Mouse (Mus musculus): ENCODE measurements around the gene Gm973.

DNA sequence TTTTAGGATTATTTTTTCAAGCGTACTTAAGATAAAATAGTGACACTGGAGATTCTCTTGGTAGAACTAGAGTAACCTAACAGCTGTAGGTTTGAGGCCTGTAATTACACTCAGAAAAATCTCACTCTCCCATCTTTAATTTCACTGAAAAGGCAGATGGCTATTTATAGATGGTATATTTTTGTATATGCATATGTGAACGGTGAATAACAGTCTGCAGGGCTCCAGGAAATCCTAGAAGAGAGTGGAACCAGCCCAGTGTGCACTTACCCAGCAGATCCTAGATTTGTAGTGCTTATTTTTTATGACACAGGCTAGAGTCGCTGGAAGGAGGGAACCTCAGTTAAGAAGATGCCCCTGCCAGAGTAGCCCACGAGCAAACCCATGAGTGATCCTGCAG, 27.1 kb upstream of the Gm973 start:
- TF ChIP-seq MAX (IDR thresholded peaks at IDR 0.05), result no peak
- TF ChIP-seq CTCF (IDR thresholded peaks at IDR 0.05; ENCODE audit: control insufficient read depth, insufficient read depth, insufficient read length), result no peak
- no peak for TF ChIP-seq USF1 (IDR thresholded peaks at IDR 0.05; ENCODE audit: low read depth)
- no peak for TF ChIP-seq CEBPB (IDR thresholded peaks at IDR 0.05; ENCODE audit: low read depth)
- no peak for TF ChIP-seq MYOG (IDR thresholded peaks at IDR 0.05; ENCODE audit: control insufficient read depth, extremely low read depth, insufficient read length)
- no peak for TF ChIP-seq MYOD1 (IDR thresholded peaks at IDR 0.05; ENCODE audit: control insufficient read depth, insufficient read length, low read depth)
- TF ChIP-seq FOSL1 (IDR thresholded peaks at IDR 0.05; ENCODE audit: insufficient read depth, low read length, poor library complexity, severe bottlenecking), result no peak

Data from C2C12 (cell line).